Mouse (Mus musculus): ENCODE data around the gene Noto. TPM values are rescaled to one million over a fixed set of nuclear protein-coding genes. Genes with fewer than 3 reads are reported as not detected.
A peak's percentile ranks its signal among the peaks of the same experiment; 100 is the strongest.

Gene Noto
- not detected in 3 replicates for total RNA-seq (2017)

GRCm38 (mm10) chr6:85423836-85424379, at the start of gene Noto:
Gene Noto, plus strand, starts transcription at chr6:85423886.
- no peak for ATAC-seq (replicated peaks; ENCODE audit: insufficient number of reproducible peaks, low FRiP score, low TSS enrichment, poor library complexity, severe bottlenecking)

GRCm38 (mm10) chr6:85373951-85374733, 49.5 kb upstream of the Noto start, which contains the start of gene Rab11fip5:
Gene Rab11fip5, minus strand, starts transcription at chr6:85374634.
- no peak for ATAC-seq (replicated peaks; ENCODE audit: insufficient number of reproducible peaks, low FRiP score, low TSS enrichment, poor library complexity, severe bottlenecking)

- ATAC-seq (replicated peaks; ENCODE audit: insufficient number of reproducible peaks, low FRiP score, low TSS enrichment, poor library complexity, severe bottlenecking) = peak; percentile 94
These were observed 49.0 kb upstream of the Noto start for GRCm38 (mm10) chr6:85374734-85375114.

- no peak for ATAC-seq (replicated peaks; ENCODE audit: insufficient number of reproducible peaks, low FRiP score, low TSS enrichment, poor library complexity, severe bottlenecking)
These were observed 46.5 kb upstream of the Noto start for GRCm38 (mm10) chr6:85377066-85377734.

GRCm38 (mm10) chr6:85377876-85378275, 45.8 kb upstream of the Noto start:
- ATAC-seq (replicated peaks; ENCODE audit: insufficient number of reproducible peaks, low FRiP score, low TSS enrichment, poor library complexity, severe bottlenecking) = no peak

GRCm38 (mm10) chr6:85378629-85379028, 45.1 kb upstream of the Noto start:
- no peak for ATAC-seq (replicated peaks; ENCODE audit: insufficient number of reproducible peaks, low FRiP score, low TSS enrichment, poor library complexity, severe bottlenecking)

- ATAC-seq (replicated peaks; ENCODE audit: insufficient number of reproducible peaks, low FRiP score, low TSS enrichment, poor library complexity, severe bottlenecking) = peak; percentile 96
These were observed 43.3 kb upstream of the Noto start for GRCm38 (mm10) chr6:85380201-85380900.

GRCm38 (mm10) chr6:85380901-85381647, 42.6 kb upstream of the Noto start:
- ATAC-seq (replicated peaks; ENCODE audit: insufficient number of reproducible peaks, low FRiP score, low TSS enrichment, poor library complexity, severe bottlenecking) = 0 out of 2 replicates have a peak, but pooled peaks have one; percentile 5

- no peak for ATAC-seq (replicated peaks; ENCODE audit: insufficient number of reproducible peaks, low FRiP score, low TSS enrichment, poor library complexity, severe bottlenecking)
These were observed 42.1 kb upstream of the Noto start for GRCm38 (mm10) chr6:85381648-85382020.

- ATAC-seq (replicated peaks; ENCODE audit: insufficient number of reproducible peaks, low FRiP score, low TSS enrichment, poor library complexity, severe bottlenecking) = no peak
These were observed 40.9 kb upstream of the Noto start for GRCm38 (mm10) chr6:85382791-85383190.

- no peak for ATAC-seq (replicated peaks; ENCODE audit: insufficient number of reproducible peaks, low FRiP score, low TSS enrichment, poor library complexity, severe bottlenecking)
These were observed 35.1 kb upstream of the Noto start for GRCm38 (mm10) chr6:85388608-85389007.

- ATAC-seq (replicated peaks; ENCODE audit: insufficient number of reproducible peaks, low FRiP score, low TSS enrichment, poor library complexity, severe bottlenecking) = peak; percentile 70
These were observed 31.9 kb upstream of the Noto start for GRCm38 (mm10) chr6:85391803-85392202.

- no peak for ATAC-seq (replicated peaks; ENCODE audit: insufficient number of reproducible peaks, low FRiP score, low TSS enrichment, poor library complexity, severe bottlenecking)
These were observed 28.3 kb upstream of the Noto start for GRCm38 (mm10) chr6:85395360-85395759.

- ATAC-seq (replicated peaks; ENCODE audit: insufficient number of reproducible peaks, low FRiP score, low TSS enrichment, poor library complexity, severe bottlenecking) = no peak
These were observed 26.5 kb upstream of the Noto start for GRCm38 (mm10) chr6:85397165-85397564.

- ATAC-seq (replicated peaks; ENCODE audit: insufficient number of reproducible peaks, low FRiP score, low TSS enrichment, poor library complexity, severe bottlenecking) = no peak
These were observed 24.0 kb upstream of the Noto start for GRCm38 (mm10) chr6:85399715-85400114.

GRCm38 (mm10) chr6:85402613-85403012, 21.1 kb upstream of the Noto start:
- ATAC-seq (replicated peaks; ENCODE audit: insufficient number of reproducible peaks, low FRiP score, low TSS enrichment, poor library complexity, severe bottlenecking) = no peak

- no peak for ATAC-seq (replicated peaks; ENCODE audit: insufficient number of reproducible peaks, low FRiP score, low TSS enrichment, poor library complexity, severe bottlenecking)
These were observed 20.6 kb upstream of the Noto start for GRCm38 (mm10) chr6:85403039-85403438.

- ATAC-seq (replicated peaks; ENCODE audit: insufficient number of reproducible peaks, low FRiP score, low TSS enrichment, poor library complexity, severe bottlenecking) = no peak
These were observed 14.7 kb upstream of the Noto start for GRCm38 (mm10) chr6:85409003-85409402.
